Comparison of ENCODE assay signal across 19 mouse cellular contexts in genomic region chr1:149876502-149876901, GRCm38 (mm10).
"Had no signal": no experiment of that assay in that cellular context is flagged by ENCODE, and none has a peak within 500 bp of the region (broad histone marks: within the 10 kb centered on the region; RNA-seq: fewer than 3 reads in every experiment).

No protein-coding gene starts in this region.

- DNase-seq: kidney, adult 2 months; kidney, postnatal 25 days; layer of hippocampus, postnatal 36 days; left cerebral cortex, postnatal 4 days; lung, adult 18-20 months; lung, postnatal 10 days; lung, postnatal 36 days; retina, postnatal 1 day; thymus, adult 2 months; thymus, postnatal 14 days had no signal

- H3K27me3 ChIP-seq: limb, embryonic 12.5 days; limb, embryonic 15.5 days; liver, embryonic 15.5 days; lung, embryonic 15.5 days; megakaryocyte, embryonic 14.5 days; midbrain, embryonic 13.5 days; neural tube, embryonic 13.5 days had no signal

- ATAC-seq: intestine, postnatal 0 days; midbrain, embryonic 13.5 days; midbrain, embryonic 16.5 days had no signal
